Mouse (Mus musculus) 416B (cell line): ENCODE data around the gene Cyth1.

Experiments
- DNase-seq: peaks from one replicate; pipeline ENCODE4 v3.0.0; 2011; ENCODE audit warnings: low read depth

The Cyth1 gene

GRCm38 (mm10) chr11:118150115-118150701, 98.2 kb downstream of the Cyth1 start:
- no peak for DNase-seq

GRCm38 (mm10) chr11:118147877-118148637, 100.3 kb downstream of the Cyth1 start:
- DNase-seq: peak; percentile 49

- no peak for DNase-seq
These were observed 101.9 kb downstream of the Cyth1 start for GRCm38 (mm10) chr11:118146446-118146845.

- DNase-seq: peak; percentile 92
These were observed 102.5 kb downstream of the Cyth1 start for GRCm38 (mm10) chr11:118145771-118146351.

- DNase-seq: no peak
These were observed 103.3 kb downstream of the Cyth1 start for GRCm38 (mm10) chr11:118145092-118145491.

GRCm38 (mm10) chr11:118143731-118144130, 104.7 kb downstream of the Cyth1 start:
- no peak for DNase-seq

GRCm38 (mm10) chr11:118142547-118143165, 105.7 kb downstream of the Cyth1 start:
- DNase-seq: no peak

GRCm38 (mm10) chr11:118140771-118141565, 107.4 kb downstream of the Cyth1 start:
- no peak for DNase-seq

GRCm38 (mm10) chr11:118138347-118138746, 110.0 kb downstream of the Cyth1 start:
- no peak for DNase-seq

GRCm38 (mm10) chr11:118136172-118136632, 112.2 kb downstream of the Cyth1 start:
- no peak for DNase-seq

- no peak for DNase-seq
These were observed 113.1 kb downstream of the Cyth1 start for GRCm38 (mm10) chr11:118135271-118135670.

GRCm38 (mm10) chr11:118133752-118134169, 114.6 kb downstream of the Cyth1 start:
- peak; percentile 24 for DNase-seq

- no peak for DNase-seq
These were observed 115.2 kb downstream of the Cyth1 start for GRCm38 (mm10) chr11:118133133-118133751.

- DNase-seq: no peak
These were observed 116.3 kb downstream of the Cyth1 start for GRCm38 (mm10) chr11:118132136-118132535.

GRCm38 (mm10) chr11:118130534-118130933, 117.9 kb downstream of the Cyth1 start, which contains the start of gene Dnah17:
TSS of gene Dnah17 (minus strand) at chr11:118130634.
- DNase-seq: no peak

- no peak for DNase-seq
These were observed 118.6 kb downstream of the Cyth1 start for GRCm38 (mm10) chr11:118129812-118130211.

- no peak for DNase-seq
These were observed 126.8 kb downstream of the Cyth1 start for GRCm38 (mm10) chr11:118121592-118121991.

GRCm38 (mm10) chr11:118118777-118119176, 129.6 kb downstream of the Cyth1 start:
- no peak for DNase-seq

- DNase-seq: no peak
These were observed 133.7 kb downstream of the Cyth1 start for GRCm38 (mm10) chr11:118114581-118115110.

GRCm38 (mm10) chr11:118113516-118114205, 134.7 kb downstream of the Cyth1 start:
- DNase-seq: no peak
